9 mouse cellular contexts compared by ENCODE assay signal in genomic region chr5:131643176-131644174, GRCm38 (mm10).
DNase-seq lines count a peak whose midpoint lies in the region; ATAC-seq lines count a peak whose summit lies in the region.
"Had no signal": no experiment of that assay in that cellular context is flagged by ENCODE, and none has a peak within 500 bp of the region (broad histone marks: within the 10 kb centered on the region; RNA-seq: fewer than 3 reads in every experiment).

No protein-coding gene starts in this region.

- H3K27ac ChIP-seq in kidney, embryonic 15.5 days, result peak overlapping the region; percentile 84

- peak; percentile 89 for DNase-seq in heart, adult 11 months
- no peak for DNase-seq in heart, postnatal 25 days (ENCODE audit: low spot score)
- DNase-seq in frontal cortex, postnatal 36 days (ENCODE audit: low spot score in 2 of 2), result peak; percentile 56 to 75
- DNase-seq in left cerebral cortex, postnatal 4 days, result peak; percentile 80
- DNase-seq in right cerebral cortex, postnatal 10 days (ENCODE audit: low spot score in 2 of 2), result peak; percentile 76 to 86
- no peak for DNase-seq in thymus, postnatal 0 days (ENCODE audit: low spot score)
- DNase-seq: lung, embryonic 14.5 days had no signal

- WGBS in kidney, embryonic 15.5 days, result 54% methylated on average over 23 of the region's 23 CpGs

- no peaks in the 10 kb centered on the region for H3K9me3 ChIP-seq in kidney, embryonic 15.5 days (replicated peaks)

- no peak overlapping the region for H3K9ac ChIP-seq in kidney, embryonic 15.5 days
- H3K9ac ChIP-seq: lung, embryonic 14.5 days had no signal

- peak overlapping the region; percentile 29; the same call in 1 of the 2 replicates for H3K4me2 ChIP-seq in kidney, embryonic 15.5 days
- H3K4me2 ChIP-seq: lung, embryonic 14.5 days had no signal

- intact Hi-C loops in heart, postnatal 25 days (cut with DNase I), result loop anchor here (5.0 kb wide), 1 partner anchor 106 kb away; no protein-coding TSS in a partner anchor
- intact Hi-C loops in left cerebral cortex, postnatal 4 days (cut with DNase I), result loop anchor here (10.0 kb wide), 1 partner anchor 141 kb away; no protein-coding TSS in a partner anchor

- peak; percentile 85 for ATAC-seq in kidney, embryonic 15.5 days (replicated peaks; ENCODE audit: low FRiP score)
- ATAC-seq in inflammation-experienced regulatory T-cells, adult 6 months, result no peak

- H3K36me3 ChIP-seq in kidney, embryonic 15.5 days, result no peaks in the 10 kb centered on the region

- H3K27me3 ChIP-seq in kidney, embryonic 15.5 days, result no peaks in the 10 kb centered on the region

- H3K4me1 ChIP-seq in kidney, embryonic 15.5 days, result peaks cover 66% of the 10 kb centered on the region

- H3K4me3 ChIP-seq in kidney, embryonic 15.5 days (replicated peaks), result no peak overlapping the region

Comparison
In these comparisons a context has a peak if more than half of its experiments do, and no peak if none do; other contexts are left out.
1. DNase-seq: peak in heart, adult 11 months (single experiment), frontal cortex, postnatal 36 days (2 of 2), left cerebral cortex, postnatal 4 days (single experiment) and right cerebral cortex, postnatal 10 days (2 of 2); none in heart, postnatal 25 days (single experiment) and thymus, postnatal 0 days (single experiment).